Mouse (Mus musculus): ENCODE results near the gene Flt1. TPM values are rescaled to one million over a fixed set of nuclear protein-coding genes. Genes with fewer than 3 reads are reported as not detected.
"Not testable (repeated sequence)": the region's sequence is repeated elsewhere in the genome, so short reads cannot be mapped to it uniquely, and the experiment has no call there.

The Flt1 gene
- total RNA-seq, 2 experiments from 2014 or later = 26.3 to 28.2 TPM

- intact Hi-C loops (cut with DNase I) = no loop called here
- no peak for DNase-seq
These were observed 102.1 kb downstream of the Flt1 start for GRCm38 (mm10) chr5:147623747-147624146.

GRCm38 (mm10) chr5:147620178-147620577, 105.6 kb downstream of the Flt1 start:
- DNase-seq = no peak
- intact Hi-C loops (cut with DNase I) = no loop called here

- no peak for DNase-seq
- intact Hi-C loops (cut with DNase I) = no loop called here
These were observed 107.6 kb downstream of the Flt1 start for GRCm38 (mm10) chr5:147618243-147618642.

GRCm38 (mm10) chr5:147616450-147616849, 109.4 kb downstream of the Flt1 start:
- DNase-seq = no peak
- intact Hi-C loops (cut with DNase I) = no loop called here

- DNase-seq = no peak
- intact Hi-C loops (cut with DNase I) = no loop called here
These were observed 111.2 kb downstream of the Flt1 start for GRCm38 (mm10) chr5:147614659-147615058.

GRCm38 (mm10) chr5:147611348-147611747, 114.5 kb downstream of the Flt1 start:
- DNase-seq; intact Hi-C loops (cut with DNase I): not testable (repeated sequence)

GRCm38 (mm10) chr5:147607256-147607975, 118.4 kb downstream of the Flt1 start:
- DNase-seq = no peak
- intact Hi-C loops (cut with DNase I) = no loop called here

GRCm38 (mm10) chr5:147606751-147607150, 119.1 kb downstream of the Flt1 start:
- intact Hi-C loops (cut with DNase I) = no loop called here

GRCm38 (mm10) chr5:147601460-147602360, 124.1 kb downstream of the Flt1 start:
- intact Hi-C loops (cut with DNase I) = no loop called here
- DNase-seq = no peak

More at GRCm38 (mm10) chr5:147606751-147607150, 119.1 kb downstream of the Flt1 start:
- no peak for DNase-seq

GRCm38 (mm10) chr5:147597825-147598224, 128.0 kb downstream of the Flt1 start:
- no peak for DNase-seq
- intact Hi-C loops (cut with DNase I) = no loop called here

GRCm38 (mm10) chr5:147589814-147590213, 136.0 kb downstream of the Flt1 start:
- intact Hi-C loops (cut with DNase I) = no loop called here

GRCm38 (mm10) chr5:147585070-147585469, 140.7 kb downstream of the Flt1 start:
- intact Hi-C loops (cut with DNase I) = no loop called here
- DNase-seq = no peak

More at GRCm38 (mm10) chr5:147589814-147590213, 136.0 kb downstream of the Flt1 start:
- no peak for DNase-seq

- no peak for DNase-seq
- intact Hi-C loops (cut with DNase I) = loop anchor here (5.0 kb wide), 1 partner anchor 263 kb away; no protein-coding TSS in a partner anchor
These were observed 141.2 kb downstream of the Flt1 start for GRCm38 (mm10) chr5:147584648-147585047.

GRCm38 (mm10) chr5:147583702-147584298, 142.0 kb downstream of the Flt1 start:
- DNase-seq = peak; percentile 56 to 66
- intact Hi-C loops (cut with DNase I) = loop anchor here (5.0 kb wide), 1 partner anchor 264 kb away; no protein-coding TSS in a partner anchor

GRCm38 (mm10) chr5:147580181-147580580, 145.6 kb downstream of the Flt1 start:
- DNase-seq = no peak
- intact Hi-C loops (cut with DNase I) = loop anchor here (5.0 kb wide), 1 partner anchor 267 kb away; no protein-coding TSS in a partner anchor

- peak in 1 of 2 experiments; percentile 16 for DNase-seq
These were observed 146.1 kb downstream of the Flt1 start for GRCm38 (mm10) chr5:147579691-147580090.

GRCm38 (mm10) chr5:147579148-147579547, 146.7 kb downstream of the Flt1 start:
- no peak for DNase-seq
- intact Hi-C loops (cut with DNase I) = loop anchor here (5.0 kb wide), 1 partner anchor 432 kb away; no protein-coding TSS in a partner anchor

More at GRCm38 (mm10) chr5:147579691-147580090, 146.1 kb downstream of the Flt1 start:
- intact Hi-C loops (cut with DNase I) = loop anchor here (5.0 kb wide), 2 partner anchors 268 to 432 kb away; no protein-coding TSS in a partner anchor

- no peak for DNase-seq
- intact Hi-C loops (cut with DNase I) = loop anchor here (5.0 kb wide), 1 partner anchor 430 kb away; no protein-coding TSS in a partner anchor
These were observed 148.8 kb downstream of the Flt1 start for GRCm38 (mm10) chr5:147577003-147577402.

- intact Hi-C loops (cut with DNase I) = no loop called here
- peak in 1 of 2 experiments; percentile 25 for DNase-seq
These were observed 151.3 kb downstream of the Flt1 start for GRCm38 (mm10) chr5:147574517-147574916.

GRCm38 (mm10) chr5:147573555-147573954, 152.3 kb downstream of the Flt1 start:
- no peak for DNase-seq
- intact Hi-C loops (cut with DNase I) = no loop called here

Measured in gastrocnemius, postnatal 36 days (tissue).